Mouse (Mus musculus): Measurements from ENCODE around the gene Lpar1.
A peak's percentile ranks its signal among the peaks of the same experiment; 100 is the strongest.

Gene Lpar1

DNA sequence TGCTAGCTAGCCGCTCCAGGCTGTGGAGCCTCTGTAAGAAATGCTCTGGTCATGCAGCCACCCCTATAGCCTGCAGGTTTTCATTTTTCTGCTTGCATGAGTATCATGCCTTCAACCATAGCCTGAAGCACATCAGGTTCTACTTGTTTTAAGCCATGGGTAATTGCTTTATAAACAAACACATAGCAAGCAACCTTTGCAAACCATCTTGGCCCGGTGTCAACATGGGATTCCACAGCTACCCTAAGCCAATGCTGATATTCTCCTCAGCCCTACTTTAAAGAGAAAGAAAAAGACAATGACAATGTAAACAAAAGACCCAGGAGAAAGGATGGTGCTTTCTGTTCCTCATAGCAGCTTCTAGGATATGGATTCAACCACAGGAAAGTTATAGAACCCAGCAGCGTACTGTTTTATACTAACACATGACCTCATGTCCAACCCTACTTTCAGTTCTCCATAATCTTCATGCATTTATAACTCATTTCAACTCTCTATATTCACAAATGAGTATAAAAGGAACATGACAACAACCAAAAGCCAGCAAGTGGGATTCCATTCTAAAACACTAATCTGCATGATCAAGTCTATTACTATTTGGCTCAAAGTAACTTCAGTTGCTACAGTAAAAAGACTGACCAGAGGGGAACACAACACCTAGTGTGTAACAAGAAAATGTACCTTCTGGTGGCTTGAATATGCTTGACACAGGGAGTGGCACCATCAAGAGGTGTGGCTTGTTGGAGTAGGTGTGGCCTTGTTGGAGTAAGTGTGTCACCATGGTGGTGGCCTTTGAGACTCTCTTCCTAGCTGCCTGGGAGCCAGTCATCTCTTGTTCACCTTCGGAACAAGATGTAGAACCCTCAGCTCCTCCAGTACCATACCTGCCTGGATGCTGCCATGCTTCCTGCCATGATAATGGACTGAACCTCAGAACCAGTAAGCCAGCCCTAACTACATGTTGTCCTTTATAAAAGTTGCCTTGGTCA is 46.9 kb downstream of the Lpar1 start:
- no peak for DNase-seq (ENCODE audit: low spot score)

- no peak for DNase-seq (ENCODE audit: low spot score)
These were observed 49.4 kb downstream of the Lpar1 start for GRCm38 (mm10) chr4:58504250-58504649.

DNA sequence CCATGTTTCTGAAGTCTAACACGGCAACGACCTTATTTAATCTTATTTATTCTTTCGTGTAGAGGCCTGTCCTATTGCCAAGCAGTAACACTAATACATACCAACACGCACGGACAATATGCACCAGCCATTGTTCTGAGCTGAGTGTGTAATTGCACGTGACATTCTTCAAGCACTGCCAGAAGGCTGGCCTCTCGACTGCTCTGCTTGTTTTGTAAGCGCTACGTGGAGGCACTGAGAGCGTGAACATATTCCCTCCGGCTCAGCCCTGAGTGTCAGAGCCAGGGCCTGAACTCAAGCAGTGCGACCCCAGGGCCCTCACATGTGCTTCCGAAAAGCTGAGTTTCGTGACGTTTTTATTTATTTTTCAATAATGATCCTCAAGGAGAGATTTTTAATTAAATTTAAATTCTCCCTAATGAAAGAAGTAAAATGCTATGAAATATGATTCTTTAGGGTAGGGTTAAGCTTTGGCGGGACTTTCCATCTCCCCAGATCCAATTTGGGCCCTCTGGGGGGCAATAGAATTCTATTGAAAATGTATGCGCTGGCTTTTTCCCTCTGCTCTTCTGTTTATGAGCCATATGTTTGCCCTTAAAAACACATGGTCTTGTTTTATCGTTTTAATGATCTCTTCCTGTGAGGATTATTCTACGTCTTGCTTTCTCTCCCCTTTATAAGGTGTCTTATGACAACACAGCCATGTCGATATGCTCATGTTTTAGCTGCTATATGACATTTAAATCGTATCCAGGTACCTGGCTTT is 52.5 kb downstream of the Lpar1 start:
- no peak for DNase-seq (ENCODE audit: low spot score)

- no peak for DNase-seq (ENCODE audit: low spot score)
These were observed 53.9 kb downstream of the Lpar1 start for GRCm38 (mm10) chr4:58499831-58500230.

- peak; percentile 17 for DNase-seq (ENCODE audit: low spot score)
These were observed 54.5 kb downstream of the Lpar1 start for GRCm38 (mm10) chr4:58499241-58499640.

- DNase-seq (ENCODE audit: low spot score), result no peak
These were observed 55.0 kb downstream of the Lpar1 start for GRCm38 (mm10) chr4:58498734-58499133.

DNA sequence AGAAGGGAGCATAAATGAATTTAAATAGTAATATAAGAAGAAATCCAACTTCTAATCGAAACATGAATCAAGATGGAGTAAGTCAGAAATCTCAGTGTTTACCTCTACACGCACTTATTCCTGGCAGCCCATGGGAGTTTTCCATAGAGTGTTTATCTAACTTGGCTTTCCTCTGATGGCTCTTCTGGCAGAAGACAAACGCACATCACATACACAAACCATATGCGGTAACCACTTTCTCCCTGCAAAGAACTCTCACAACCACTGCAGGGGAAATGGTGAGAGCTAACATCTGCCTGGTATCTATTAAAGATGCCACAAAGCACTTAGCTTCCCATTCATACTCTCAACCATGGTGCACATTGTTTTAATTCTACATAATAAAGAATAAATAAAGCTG is 56.4 kb downstream of the Lpar1 start:
- no peak for DNase-seq (ENCODE audit: low spot score)

- DNase-seq (ENCODE audit: low spot score), result no peak
These were observed 57.0 kb downstream of the Lpar1 start for GRCm38 (mm10) chr4:58496743-58497142.

GRCm38 (mm10) chr4:58491742-58492141 is 62.0 kb downstream of the Lpar1 start:
- DNase-seq (ENCODE audit: low spot score), result no peak

DNA sequence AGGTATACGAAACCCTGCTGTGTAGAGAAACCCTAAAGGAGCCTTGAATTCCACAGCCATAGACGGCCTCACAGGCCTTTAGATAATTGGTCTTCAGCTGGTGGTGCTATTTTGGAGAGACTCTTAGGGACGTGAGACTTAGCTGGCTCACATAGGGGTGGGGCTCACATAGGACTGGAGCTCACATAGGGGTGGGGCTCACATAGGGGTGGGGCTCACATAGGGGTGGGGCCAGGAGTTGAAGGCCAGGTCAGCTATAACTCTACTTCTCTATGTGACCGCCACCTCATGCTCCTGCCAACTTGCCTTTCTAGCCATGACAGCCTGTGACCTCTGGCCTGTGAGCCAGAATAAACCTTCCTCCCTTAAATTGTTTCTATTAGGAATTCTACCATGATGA is 63.3 kb downstream of the Lpar1 start:
- no peak for DNase-seq (ENCODE audit: low spot score)

GRCm38 (mm10) chr4:58478564-58478963 is 75.1 kb downstream of the Lpar1 start:
- no peak for DNase-seq (ENCODE audit: low spot score)

GRCm38 (mm10) chr4:58477691-58478090 is 76.0 kb downstream of the Lpar1 start:
- no peak for DNase-seq (ENCODE audit: low spot score)

DNA sequence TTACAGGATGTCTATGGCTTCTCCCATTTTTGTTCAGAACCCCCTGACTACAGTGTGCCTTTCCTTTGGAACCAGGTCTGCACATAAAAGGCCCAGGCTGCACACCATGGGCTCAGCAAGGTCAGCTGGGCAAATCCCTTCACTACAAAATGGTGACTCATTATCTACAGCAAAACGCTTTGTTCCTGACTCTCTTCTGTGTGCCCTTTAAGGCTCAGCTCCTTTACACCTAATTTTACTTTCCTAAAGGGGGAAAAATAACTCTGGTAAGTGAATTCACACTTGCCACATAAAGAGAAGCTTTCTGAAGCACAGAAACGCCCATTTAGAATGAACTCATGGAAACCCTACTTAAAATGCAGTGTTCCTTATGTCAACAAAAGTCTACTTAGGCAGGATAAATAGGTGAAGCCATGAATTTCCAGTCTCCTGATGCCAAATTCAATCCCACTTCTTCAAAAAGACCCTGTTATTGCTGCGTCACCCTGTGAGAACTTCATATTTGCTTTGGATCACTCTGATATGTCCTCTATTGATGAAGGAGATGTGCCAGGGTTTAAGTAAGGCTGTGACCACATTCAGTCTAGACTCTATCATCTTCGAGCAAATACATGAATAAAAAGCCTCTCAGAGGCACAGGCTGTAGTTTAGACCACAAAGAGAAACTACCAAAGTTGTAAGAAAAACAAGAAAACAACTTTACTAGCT is 82.3 kb downstream of the Lpar1 start:
- no peak for DNase-seq (ENCODE audit: low spot score)

DNA sequence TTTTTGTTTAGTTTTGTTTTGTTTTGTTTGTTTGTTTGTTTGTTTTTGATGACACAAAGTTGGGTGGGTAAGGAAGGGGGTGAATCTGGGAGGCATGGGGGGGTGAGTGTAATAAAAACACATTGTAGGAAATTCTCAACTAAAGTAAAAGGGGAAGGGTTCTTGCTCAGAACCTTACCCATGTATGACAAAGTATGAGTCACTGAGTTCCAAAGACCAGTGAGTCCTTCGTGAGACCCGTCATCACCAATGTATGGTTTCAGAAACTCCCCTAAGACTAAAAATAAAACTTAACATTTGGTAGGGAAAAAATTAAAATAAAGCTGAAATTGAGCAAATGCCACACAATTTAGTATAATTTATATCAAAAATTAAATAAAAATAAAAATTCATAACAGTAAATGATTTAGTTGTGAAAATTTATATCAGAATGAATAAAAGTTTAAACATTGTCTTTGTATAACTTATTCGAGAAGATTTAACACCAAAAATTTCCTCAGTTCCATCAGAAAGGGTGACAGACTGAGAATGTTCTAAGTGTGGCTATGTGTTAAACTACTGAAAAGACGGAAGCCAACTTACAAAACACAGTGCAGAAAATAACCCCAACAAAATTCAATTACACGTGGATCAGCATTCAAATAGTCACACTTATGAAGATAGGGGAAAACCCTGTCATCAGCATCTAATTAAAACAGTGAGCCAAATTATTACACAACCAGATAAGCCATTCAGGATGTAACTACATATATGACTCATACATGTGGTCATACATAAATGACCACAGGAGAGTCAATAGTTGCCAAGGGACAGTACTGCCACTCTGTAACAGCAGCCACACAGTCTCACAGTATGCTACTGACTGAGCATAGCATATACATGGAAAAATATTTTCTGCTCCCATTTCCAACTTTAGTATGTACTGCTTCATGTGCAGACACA is 83.8 kb downstream of the Lpar1 start:
- DNase-seq (ENCODE audit: low spot score), result no peak

DNA sequence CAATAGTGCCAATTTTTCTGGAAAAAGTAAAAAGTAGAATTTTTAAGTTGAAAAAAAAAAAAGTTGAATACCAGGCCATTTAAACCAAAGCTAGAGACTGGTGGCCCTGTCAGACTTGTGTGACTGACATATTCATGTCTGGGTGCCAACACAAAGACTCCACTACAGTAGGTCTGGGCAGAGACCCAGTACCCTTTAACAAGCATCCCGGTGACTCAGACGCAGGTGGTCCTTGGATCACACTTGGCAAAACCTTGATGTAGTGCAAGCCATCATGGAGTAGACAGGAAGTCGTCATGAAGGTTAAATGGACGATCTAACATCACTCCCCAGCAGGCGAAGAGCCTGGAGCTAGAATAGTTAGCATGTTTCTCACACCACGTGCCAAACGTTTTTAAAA is 84.7 kb downstream of the Lpar1 start:
- DNase-seq (ENCODE audit: low spot score), result no peak

DNA sequence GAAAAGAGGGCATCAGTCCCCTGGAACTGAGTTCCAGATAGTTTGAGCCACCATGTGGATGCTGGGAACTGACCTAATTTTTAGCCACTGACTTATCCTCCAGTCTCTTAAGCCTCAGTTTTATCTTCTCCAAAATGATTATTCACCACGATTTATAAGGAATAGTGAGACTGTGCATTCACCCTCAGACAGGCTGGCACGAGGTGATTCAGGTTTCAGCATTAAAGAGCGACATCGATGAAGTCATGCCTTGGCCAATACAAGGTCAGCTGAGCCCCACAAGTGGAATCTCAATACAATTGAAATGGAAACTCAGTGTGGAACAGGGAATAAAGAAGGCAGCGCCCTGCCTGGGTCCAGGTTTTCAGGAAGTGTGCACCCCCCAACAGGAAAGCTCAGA is 88.1 kb downstream of the Lpar1 start:
- DNase-seq (ENCODE audit: low spot score), result no peak

DNA sequence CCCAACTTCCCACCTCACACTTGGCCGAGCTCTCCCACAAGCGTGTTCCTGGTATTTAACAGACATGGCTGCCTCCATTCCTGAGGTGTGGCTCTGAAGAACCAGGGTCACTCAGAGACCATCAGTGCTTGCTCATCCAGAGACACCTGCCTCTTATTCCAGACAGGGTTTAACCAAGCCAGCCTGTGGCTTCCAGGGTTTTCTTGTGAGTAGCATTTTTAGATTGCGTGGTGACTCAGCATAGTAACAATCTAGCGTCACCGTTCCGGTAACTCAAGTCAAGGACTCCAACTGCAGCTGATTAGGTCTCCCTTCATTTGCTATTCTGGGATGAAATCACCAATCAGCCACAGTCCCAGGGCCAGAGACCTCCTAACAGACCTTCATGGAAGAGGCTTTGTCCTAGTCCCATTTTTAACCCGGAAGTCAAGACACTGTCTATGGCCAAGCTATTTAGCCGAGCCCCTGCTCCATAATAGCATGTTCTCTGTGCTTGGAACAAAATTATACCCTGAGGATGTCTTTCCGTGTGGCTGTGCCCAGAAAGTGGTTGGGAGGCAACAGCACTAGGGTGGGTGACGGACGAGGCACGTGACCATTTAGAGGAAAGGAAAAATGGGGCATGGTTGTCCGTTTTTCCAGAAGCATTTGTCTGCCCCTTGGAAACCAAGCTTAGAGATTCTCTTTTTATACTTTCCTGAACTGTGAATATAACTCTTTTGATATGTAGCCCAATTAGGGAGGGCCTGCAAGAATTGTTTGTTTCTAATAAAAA is 89.1 kb downstream of the Lpar1 start:
- DNase-seq (ENCODE audit: low spot score), result no peak

DNA sequence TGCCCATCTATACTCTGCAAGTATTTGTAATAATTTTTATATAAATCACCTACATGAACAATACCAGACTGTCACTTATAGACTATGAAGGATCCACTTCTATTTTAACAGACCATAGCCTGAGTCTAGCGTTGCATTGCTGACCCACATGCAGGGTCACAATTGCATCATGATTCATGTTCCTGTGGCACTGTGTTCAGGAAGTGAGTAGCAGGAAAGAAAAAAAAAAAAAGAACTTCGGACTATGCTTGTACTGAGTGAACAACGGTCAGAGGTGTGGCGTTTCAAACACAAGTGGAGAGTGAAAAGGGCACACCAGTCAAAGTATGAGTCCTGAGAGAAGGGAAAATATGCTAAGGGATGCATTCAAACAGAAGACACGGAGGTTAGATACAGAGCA is 90.7 kb downstream of the Lpar1 start:
- DNase-seq (ENCODE audit: low spot score), result no peak

GRCm38 (mm10) chr4:58462586-58462985 is 91.1 kb downstream of the Lpar1 start:
- no peak for DNase-seq (ENCODE audit: low spot score)

DNA sequence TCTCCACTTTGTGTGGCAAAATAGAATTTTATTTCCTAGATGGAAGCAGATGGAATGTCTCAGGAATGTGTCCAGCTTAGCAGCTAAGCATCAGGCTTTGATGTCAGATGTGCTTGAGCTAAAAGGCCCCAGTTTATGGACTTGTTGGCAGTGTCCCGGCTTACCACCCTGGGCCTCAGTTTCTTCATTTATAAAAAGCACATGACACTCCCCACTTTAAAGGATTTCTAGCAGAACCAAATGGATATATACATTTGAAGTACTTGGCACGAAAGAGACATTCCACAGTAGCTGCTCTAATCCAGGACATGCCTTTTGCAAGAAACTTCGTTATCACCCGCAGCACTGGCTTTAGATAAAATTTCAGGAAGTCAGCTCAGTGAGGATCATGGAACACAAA is 100.4 kb downstream of the Lpar1 start:
- DNase-seq (ENCODE audit: low spot score), result no peak

- DNase-seq (ENCODE audit: low spot score), result no peak
These were observed 104.9 kb downstream of the Lpar1 start for GRCm38 (mm10) chr4:58448825-58449224.
